Mouse (Mus musculus): ENCODE data around the gene Il17d. TPM values are rescaled to one million over a fixed set of nuclear protein-coding genes. Genes with fewer than 3 reads are reported as not detected.

The Il17d gene
- polyA plus RNA-seq, 1 experiment from 2014 or later, result 1.9 TPM

DNA sequence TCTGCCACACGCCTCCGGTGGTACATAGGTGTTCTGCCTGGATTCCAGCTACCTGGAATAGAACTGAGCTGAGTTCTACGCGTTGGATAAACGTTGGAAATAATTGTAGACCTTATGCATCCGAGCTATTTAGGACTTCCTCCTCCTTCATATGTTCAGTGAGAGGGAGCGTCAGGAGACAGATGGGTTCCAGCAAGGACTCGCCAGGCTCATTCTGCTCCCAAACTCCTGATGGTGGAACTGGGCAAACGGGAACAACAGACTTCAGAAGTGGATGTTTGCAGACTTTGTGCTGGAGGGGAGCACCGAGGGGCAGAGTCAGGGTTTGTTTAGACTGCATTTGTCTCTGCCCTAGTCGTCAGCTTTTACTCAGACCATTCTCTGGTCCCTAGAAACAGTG lies 16.1 kb downstream of the Il17d start:
- H3K4me3 ChIP-seq, result no peak overlapping the region
- H3K27me3 ChIP-seq (ENCODE audit: insufficient read depth, poor library complexity, severe bottlenecking), result peaks cover 50% of the 10 kb centered on the region
- 85% methylated on average over 11 of the region's 11 CpGs for WGBS
- H3K27ac ChIP-seq, result no peak overlapping the region
- H3K4me1 ChIP-seq (replicated peaks), result peaks cover 26% of the 10 kb centered on the region
- H3K36me3 ChIP-seq, result peaks cover 5% of the 10 kb centered on the region; the same call in 1 of the 2 replicates
- H3K9me3 ChIP-seq, result 0 out of 2 replicates have a peak, but pooled peaks cover 5% of the 10 kb centered on the region
- no peak for DNase-seq (ENCODE audit: low spot score)

DNA sequence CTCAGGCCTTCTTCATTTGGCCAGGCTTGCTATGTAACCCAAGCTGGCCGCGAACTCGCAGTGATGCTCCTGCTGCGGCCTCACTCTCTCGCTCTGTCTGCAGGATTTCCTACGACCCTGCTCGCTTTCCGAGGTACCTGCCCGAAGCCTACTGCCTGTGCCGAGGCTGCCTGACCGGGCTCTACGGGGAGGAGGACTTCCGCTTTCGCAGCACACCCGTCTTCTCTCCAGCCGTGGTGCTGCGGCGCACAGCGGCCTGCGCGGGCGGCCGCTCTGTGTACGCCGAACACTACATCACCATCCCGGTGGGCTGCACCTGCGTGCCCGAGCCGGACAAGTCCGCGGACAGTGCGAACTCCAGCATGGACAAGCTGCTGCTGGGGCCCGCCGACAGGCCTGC lies 17.7 kb downstream of the Il17d start:
- 55% methylated on average over 34 of the region's 34 CpGs for WGBS
- Histone ChIP-seq H3K4me3 (peak overlapping the region; percentile 20; the same call in 1 of the 2 replicates), H3K27ac (no peak overlapping the region; the same call in 1 of the 2 replicates), H3K27me3 (ENCODE audit: insufficient read depth, poor library complexity, severe bottlenecking) (peaks cover 38% of the 10 kb centered on the region), H3K4me1 (replicated peaks) (peaks cover 26% of the 10 kb centered on the region), H3K9me3 (0 out of 2 replicates have a peak, but pooled peaks cover 5% of the 10 kb centered on the region), H3K36me3 (peaks cover 7% of the 10 kb centered on the region; the same call in 1 of the 2 replicates)
- no peak for DNase-seq (ENCODE audit: low spot score)

DNA sequence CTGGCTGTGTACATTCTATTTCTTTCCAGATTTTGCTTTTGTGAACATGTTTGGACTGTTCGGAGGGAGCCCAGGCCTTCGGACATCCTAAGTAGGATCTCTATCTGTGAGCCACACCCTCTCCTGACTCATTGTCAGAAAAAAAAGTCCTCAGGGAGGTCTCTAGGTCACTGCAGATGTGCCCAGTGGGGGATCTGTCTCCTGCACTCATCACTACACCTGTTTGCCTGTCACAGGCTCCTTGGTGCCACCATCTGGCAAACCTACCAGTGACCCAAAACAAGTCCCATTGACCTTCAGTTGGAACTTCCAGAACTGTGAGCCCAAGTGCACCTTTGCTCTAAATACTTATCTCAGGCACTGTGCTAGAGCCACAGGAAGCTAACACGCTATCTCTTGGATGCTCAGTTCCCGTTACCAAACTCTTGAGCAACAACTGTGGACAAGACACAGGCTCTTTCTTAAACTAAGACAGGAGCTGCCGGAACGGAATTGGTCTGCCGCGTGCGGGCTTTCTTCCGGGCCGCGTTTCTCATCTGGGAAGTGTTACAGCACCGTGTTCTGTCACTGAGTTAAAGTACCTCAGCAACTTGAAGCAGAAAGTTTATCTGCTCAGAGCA lies 19.0 kb downstream of the Il17d start:
- H3K9me3 ChIP-seq, result 0 out of 2 replicates have a peak, but pooled peaks cover 5% of the 10 kb centered on the region
- H3K27ac ChIP-seq, result no peak overlapping the region
- H3K27me3 ChIP-seq (ENCODE audit: insufficient read depth, poor library complexity, severe bottlenecking), result peaks cover 26% of the 10 kb centered on the region
- WGBS, result 92% methylated on average over 13 of the region's 13 CpGs
- H3K36me3 ChIP-seq, result peaks cover 16% of the 10 kb centered on the region
- no peak overlapping the region for H3K4me3 ChIP-seq
- H3K4me1 ChIP-seq (replicated peaks), result peaks cover 13% of the 10 kb centered on the region
- DNase-seq (ENCODE audit: low spot score), result no peak

DNA sequence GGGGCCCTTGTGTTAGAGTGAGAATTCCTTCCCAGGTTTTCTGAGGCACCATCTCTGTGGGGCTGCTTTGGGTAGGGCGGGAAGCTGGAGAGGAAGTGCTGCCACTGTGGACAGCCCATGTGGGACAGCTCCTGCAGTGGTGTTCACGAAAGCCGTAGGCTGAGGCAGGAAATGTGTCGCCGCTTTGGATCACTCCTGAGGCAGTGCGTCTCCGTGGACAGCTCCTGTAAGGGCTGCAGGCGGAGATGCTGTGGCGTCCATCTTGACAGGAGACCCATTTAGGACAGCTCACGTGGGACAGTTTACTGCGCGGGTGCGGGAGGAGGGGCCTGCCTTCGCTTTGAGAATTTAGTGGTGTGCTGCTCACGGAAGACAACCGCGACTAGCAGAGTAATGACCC lies 20.9 kb downstream of the Il17d start:
- 86% methylated on average over 17 of the region's 17 CpGs for WGBS
- no peak for DNase-seq (ENCODE audit: low spot score)

DNA sequence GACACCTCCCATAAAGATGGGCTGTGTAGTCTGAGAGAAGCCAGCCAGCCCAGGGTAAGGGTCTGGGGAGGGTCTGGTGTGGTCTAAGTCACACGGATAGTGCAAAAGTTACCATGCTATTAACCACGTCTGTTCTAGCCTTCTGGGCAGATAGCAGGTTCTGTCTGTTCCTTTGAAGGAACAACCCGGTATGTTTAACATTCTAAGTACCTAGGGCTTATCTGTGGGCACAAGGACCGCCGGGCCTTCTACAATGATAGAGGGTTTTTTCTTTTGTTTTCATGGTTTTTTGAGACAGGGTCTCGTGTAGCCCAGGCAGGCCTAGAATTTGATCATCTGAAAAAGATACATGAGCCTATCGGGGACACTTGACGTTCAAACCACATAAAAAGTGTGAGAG lies 21.6 kb downstream of the Il17d start:
- Histone ChIP-seq H3K9me3 (0 out of 2 replicates have a peak, but pooled peaks cover 5% of the 10 kb centered on the region), H3K27ac (no peak overlapping the region), H3K27me3 (ENCODE audit: insufficient read depth, poor library complexity, severe bottlenecking) (peaks cover 15% of the 10 kb centered on the region), H3K36me3 (peaks cover 34% of the 10 kb centered on the region), H3K4me3 (no peak overlapping the region), H3K4me1 (replicated peaks) (peaks cover 12% of the 10 kb centered on the region)
- no peak for DNase-seq (ENCODE audit: low spot score)
- WGBS, result 90% methylated on average over 8 of the region's 8 CpGs

More for the DNA sequence above, 20.9 kb downstream of the Il17d start:
- Histone ChIP-seq H3K27ac (no peak overlapping the region), H3K36me3 (peaks cover 34% of the 10 kb centered on the region), H3K9me3 (0 out of 2 replicates have a peak, but pooled peaks cover 5% of the 10 kb centered on the region), H3K4me3 (no peak overlapping the region), H3K27me3 (ENCODE audit: insufficient read depth, poor library complexity, severe bottlenecking) (peaks cover 21% of the 10 kb centered on the region), H3K4me1 (replicated peaks) (peaks cover 12% of the 10 kb centered on the region)

DNA sequence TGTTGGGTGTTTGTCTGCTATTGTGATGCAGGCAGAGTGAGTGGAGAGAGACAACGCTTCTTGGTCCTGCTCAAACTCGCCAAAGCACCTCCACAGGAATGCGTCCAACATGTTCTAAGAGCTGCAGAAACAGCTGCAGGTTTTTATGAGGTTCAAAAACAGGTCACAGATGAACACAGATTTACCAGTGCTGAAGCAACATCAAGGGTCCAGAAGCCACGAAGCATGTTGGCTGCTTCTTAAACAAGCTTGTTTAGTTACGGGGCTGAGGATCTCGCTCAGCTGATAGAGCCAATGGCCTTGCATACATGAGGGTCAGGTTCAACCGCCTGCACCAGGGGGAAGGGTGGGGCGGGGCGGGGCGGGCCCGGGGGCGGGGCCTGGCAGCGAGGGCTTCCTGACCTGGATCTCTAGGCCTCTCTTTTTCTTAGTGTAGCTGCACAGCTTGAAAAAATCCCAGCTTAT lies 22.0 kb downstream of the Il17d start:
- H3K4me3 ChIP-seq, result no peak overlapping the region
- H3K27me3 ChIP-seq (ENCODE audit: insufficient read depth, poor library complexity, severe bottlenecking), result peaks cover 10% of the 10 kb centered on the region
- 0 out of 2 replicates have a peak, but pooled peaks cover 5% of the 10 kb centered on the region for H3K9me3 ChIP-seq
- peaks cover 12% of the 10 kb centered on the region for H3K4me1 ChIP-seq (replicated peaks)
- H3K36me3 ChIP-seq, result peaks cover 34% of the 10 kb centered on the region
- DNase-seq (ENCODE audit: low spot score), result no peak
- peak overlapping the region; percentile 16; the same call in 1 of the 2 replicates for H3K27ac ChIP-seq
- WGBS, result 33% methylated on average over 13 of the region's 13 CpGs

DNA sequence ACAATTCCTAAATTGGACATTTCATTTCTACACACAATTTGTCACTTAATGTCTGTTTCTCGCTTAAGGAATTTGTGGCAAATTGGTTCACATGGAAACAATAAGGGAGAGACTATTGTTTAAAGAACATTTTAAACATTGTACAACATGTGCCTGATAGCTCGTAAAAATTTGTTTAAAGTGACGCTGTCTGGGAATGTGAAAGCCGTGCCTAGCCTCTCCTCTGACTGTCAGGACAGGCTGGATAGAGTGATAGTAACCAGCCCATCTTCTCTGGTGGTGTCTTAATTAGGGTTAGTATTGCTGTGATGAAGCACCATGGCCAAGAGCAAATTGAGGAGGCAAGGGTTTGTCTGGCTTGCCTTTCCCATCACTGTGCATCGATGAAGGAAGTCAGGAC lies 22.5 kb downstream of the Il17d start:
- WGBS, result 86% methylated on average over 5 of the region's 5 CpGs
- Histone ChIP-seq H3K4me1 (replicated peaks) (peaks cover 11% of the 10 kb centered on the region), H3K4me3 (no peak overlapping the region), H3K9me3 (0 out of 2 replicates have a peak, but pooled peaks cover 4% of the 10 kb centered on the region), H3K36me3 (peaks cover 34% of the 10 kb centered on the region), H3K27me3 (ENCODE audit: insufficient read depth, poor library complexity, severe bottlenecking) (peaks cover 5% of the 10 kb centered on the region), H3K27ac (no peak overlapping the region)
- no peak for DNase-seq (ENCODE audit: low spot score)

DNA sequence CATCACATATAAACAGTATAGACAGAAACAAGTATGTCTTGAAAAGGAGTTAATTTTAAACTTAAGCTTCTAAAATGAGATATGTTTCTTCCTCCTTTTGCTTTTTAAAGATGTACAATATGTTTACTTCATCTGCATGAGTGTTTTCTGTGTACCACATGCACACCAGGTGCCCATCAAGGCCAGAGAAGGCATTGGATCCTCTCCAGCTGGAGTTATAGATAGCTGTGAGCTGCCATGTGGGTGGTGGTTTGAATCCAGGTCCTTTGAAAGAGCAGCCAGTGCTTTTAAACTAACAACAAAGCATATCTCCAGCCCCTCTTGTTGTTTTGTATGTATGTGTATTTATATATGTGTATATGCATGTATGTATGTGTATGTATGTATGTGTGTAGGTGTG lies 28.4 kb downstream of the Il17d start:
- DNase-seq (ENCODE audit: low spot score), result no peak
- H3K4me1 ChIP-seq (replicated peaks), result no peaks in the 10 kb centered on the region
- H3K27me3 ChIP-seq (ENCODE audit: insufficient read depth, poor library complexity, severe bottlenecking), result no peaks in the 10 kb centered on the region
- H3K4me3 ChIP-seq, result no peak overlapping the region
- H3K9me3 ChIP-seq, result no peaks in the 10 kb centered on the region
- no peak overlapping the region for H3K27ac ChIP-seq
- peaks cover 44% of the 10 kb centered on the region for H3K36me3 ChIP-seq

DNA sequence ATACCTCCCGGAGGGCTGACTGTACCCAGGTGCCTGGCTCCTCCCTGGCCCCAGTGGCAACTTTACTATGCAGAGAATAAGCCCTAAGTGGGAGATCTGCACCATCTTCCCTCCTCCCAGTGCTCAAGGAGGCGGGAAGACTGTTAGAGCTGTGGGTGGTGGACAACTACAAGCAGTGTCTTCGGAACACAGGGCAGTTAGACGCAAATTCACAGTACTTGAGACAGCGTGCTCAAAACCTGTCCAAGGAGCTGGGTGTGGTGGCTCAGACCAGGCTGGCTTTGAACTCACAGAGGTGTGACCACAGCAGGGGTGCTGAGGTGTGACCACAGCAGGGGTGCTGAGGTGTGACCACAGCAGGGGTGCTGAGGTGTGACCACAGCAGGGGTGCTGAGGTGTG lies 29.9 kb downstream of the Il17d start:
- peaks cover 29% of the 10 kb centered on the region for H3K36me3 ChIP-seq
- H3K9me3 ChIP-seq, result no peaks in the 10 kb centered on the region
- no peak overlapping the region for H3K4me3 ChIP-seq
- H3K4me1 ChIP-seq (replicated peaks), result no peaks in the 10 kb centered on the region
- no peak for DNase-seq (ENCODE audit: low spot score)
- H3K27me3 ChIP-seq (ENCODE audit: insufficient read depth, poor library complexity, severe bottlenecking), result no peaks in the 10 kb centered on the region
- WGBS, result 93% methylated on average over 5 of the region's 5 CpGs
- H3K27ac ChIP-seq, result no peak overlapping the region

DNA sequence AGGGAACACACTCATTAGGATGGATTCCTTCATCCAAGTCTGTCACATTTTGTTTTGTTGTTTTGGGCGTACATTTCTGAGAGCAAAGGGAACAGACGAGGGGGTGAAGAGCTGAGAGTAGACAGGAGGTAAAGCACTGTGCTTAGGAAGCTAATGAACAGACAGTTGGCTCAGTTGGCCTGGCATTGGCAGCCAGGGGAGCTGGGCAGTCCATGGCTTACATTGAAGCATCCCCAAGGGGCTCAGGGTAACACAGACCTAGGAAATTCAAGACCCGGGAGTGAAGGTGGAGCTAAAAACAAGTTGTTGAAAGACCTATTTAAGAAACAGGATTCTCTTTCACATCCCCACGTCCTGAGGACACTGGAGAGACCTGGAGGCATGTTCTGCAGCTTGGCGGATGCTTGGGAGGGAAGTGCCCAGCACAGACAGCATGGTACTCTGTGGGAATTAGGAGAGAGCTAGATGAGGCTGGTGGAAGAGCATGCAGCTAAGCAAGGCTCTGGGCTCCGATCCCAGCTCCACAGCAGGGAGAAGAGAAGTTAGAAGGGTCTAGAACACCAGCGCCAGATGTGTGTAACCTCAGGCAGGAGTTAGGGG lies 31.0 kb downstream of the Il17d start:
- Histone ChIP-seq H3K4me3 (no peak overlapping the region), H3K9me3 (no peaks in the 10 kb centered on the region), H3K27ac (no peak overlapping the region), H3K36me3 (peaks cover 21% of the 10 kb centered on the region; the same call in 1 of the 2 replicates), H3K27me3 (ENCODE audit: insufficient read depth, poor library complexity, severe bottlenecking) (no peaks in the 10 kb centered on the region), H3K4me1 (replicated peaks) (no peaks in the 10 kb centered on the region)
- DNase-seq (ENCODE audit: low spot score), result no peak
- 79% methylated on average over 7 of the region's 7 CpGs for WGBS

DNA sequence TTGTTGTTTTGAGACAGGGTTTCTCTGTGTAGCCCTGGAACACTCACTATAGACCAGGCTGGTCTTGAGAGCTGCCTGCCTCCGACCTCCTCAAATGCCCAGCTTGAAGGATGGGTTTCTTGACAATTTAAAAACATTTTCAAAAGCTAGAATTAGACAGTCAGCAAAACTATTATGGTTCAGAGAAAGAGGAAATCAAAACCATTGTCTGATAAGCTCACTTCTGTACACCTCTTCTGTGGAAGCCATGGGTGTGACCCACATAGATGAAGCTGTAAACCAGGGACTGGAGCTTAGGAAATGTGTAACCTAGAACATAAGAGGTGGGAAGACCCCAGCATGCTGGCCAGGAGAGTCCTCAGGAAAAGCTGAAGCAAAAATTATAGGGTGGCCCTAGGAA lies 32.3 kb downstream of the Il17d start:
- Histone ChIP-seq H3K4me3 (no peak overlapping the region), H3K9me3 (no peaks in the 10 kb centered on the region), H3K4me1 (replicated peaks) (no peaks in the 10 kb centered on the region), H3K27ac (no peak overlapping the region), H3K27me3 (ENCODE audit: insufficient read depth, poor library complexity, severe bottlenecking) (no peaks in the 10 kb centered on the region), H3K36me3 (peaks cover 22% of the 10 kb centered on the region)
- DNase-seq (ENCODE audit: low spot score), result no peak
- WGBS, result 96% methylated on average over 1 of the region's 1 CpGs

DNA sequence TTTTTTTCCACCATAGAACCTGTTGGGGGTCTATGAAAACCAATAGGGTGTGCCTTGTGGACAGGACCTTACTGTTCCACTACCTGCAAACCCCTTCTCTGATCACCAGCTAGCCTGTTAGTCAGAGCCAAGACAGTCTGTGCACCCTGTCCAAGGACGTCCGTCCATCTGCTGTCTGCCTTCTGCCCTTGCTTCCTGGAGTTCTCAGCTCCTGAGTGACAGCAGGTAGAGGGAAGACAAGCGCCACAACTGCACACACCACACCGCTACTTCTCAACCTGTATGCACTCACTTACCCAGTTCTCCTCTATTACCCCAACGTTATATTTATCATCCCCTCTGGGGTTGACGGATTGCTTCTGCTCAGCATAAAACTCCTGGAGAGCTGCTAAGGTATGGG lies 41.0 kb downstream of the Il17d start:
- Histone ChIP-seq H3K4me1 (replicated peaks) (peaks cover 2% of the 10 kb centered on the region; the same call in 1 of the 2 replicates), H3K4me3 (no peak overlapping the region), H3K27ac (no peak overlapping the region), H3K36me3 (peaks cover 17% of the 10 kb centered on the region), H3K9me3 (no peaks in the 10 kb centered on the region), H3K27me3 (ENCODE audit: insufficient read depth, poor library complexity, severe bottlenecking) (no peaks in the 10 kb centered on the region)
- DNase-seq (ENCODE audit: low spot score), result no peak
- 93% methylated on average over 6 of the region's 6 CpGs for WGBS

Data from hindbrain, embryonic 10.5 days (tissue).